Mouse (Mus musculus): ENCODE measurements at regions not wholly inside any gene's neighbourhood (a gene's known extent, or its start where the extent isn't known, plus 50 kb on each side); places are given as distances from the start of the nearest gene placed in this dataset.

DNA sequence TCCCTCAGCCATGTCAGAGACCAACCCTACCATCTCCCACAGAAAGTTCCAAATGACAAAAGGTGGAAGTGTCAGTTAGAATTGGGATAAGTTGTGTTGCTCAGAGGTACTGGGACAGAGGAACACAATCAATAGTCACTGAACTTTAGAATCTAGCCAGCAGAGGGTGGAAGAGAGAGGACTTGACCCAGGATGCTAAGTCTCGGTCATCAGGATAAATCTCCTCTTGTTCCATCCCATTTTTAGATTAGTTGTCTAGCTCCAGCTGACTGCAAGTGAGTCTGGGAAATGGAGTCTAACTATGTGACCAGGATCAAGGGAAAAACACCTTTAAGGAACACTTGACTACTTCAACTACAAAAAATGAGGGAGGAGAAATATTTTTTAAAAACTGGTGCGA, 91.5 kb downstream of the Fam84b start:
- no peak overlapping the region for H3K4me3 ChIP-seq (ENCODE audit: low read depth, low read length)
- DNase-seq (ENCODE audit: low spot score) (no peak), ATAC-seq (no peak)
- no peaks in the 10 kb centered on the region for H3K4me1 ChIP-seq (ENCODE audit: control insufficient read depth, insufficient read depth, low read length)
- H3K36me3 ChIP-seq (ENCODE audit: control insufficient read depth, insufficient read depth, low read length): no peaks in the 10 kb centered on the region
- 80% methylated on average over 2 of the region's 2 CpGs for WGBS
- no peak overlapping the region for H3K4me2 ChIP-seq (ENCODE audit: low read length)
- H3K27ac ChIP-seq (ENCODE audit: low read depth, low read length): no peak overlapping the region
- H3K9ac ChIP-seq (ENCODE audit: low read length): no peak overlapping the region
- no peaks in the 10 kb centered on the region for H3K27me3 ChIP-seq (replicated peaks; ENCODE audit: control insufficient read depth, insufficient read depth, low read length)
- no peaks in the 10 kb centered on the region for H3K9me3 ChIP-seq (replicated peaks; ENCODE audit: control insufficient read depth, low read length)

DNA sequence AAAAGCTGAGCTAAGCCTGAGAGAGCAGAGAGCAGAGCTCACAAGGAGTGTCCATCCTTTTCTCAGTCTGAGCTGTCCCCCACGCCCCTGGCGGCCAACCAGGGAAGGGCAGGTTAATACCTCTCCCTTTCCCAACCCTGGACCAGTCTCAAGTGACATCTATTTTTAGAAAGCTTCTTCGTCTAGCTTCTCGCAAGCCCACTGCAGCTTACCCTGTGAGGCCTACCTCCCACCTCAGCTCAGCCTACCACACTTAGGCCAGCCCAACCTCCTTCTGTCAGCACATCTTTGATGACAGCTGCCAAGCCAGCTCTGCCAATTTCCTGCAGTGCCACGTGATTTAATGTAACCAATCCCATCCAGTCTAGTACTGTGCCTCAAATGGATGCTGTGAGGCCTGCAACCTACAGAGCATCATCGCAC, 93.6 kb downstream of the Fam84b start:
- Histone ChIP-seq H3K4me1 (ENCODE audit: control insufficient read depth, insufficient read depth, low read length) (no peaks in the 10 kb centered on the region), H3K9ac (ENCODE audit: low read length) (no peak overlapping the region), H3K27me3 (replicated peaks; ENCODE audit: control insufficient read depth, insufficient read depth, low read length) (no peaks in the 10 kb centered on the region), H3K4me2 (ENCODE audit: low read length) (no peak overlapping the region), H3K9me3 (replicated peaks; ENCODE audit: control insufficient read depth, low read length) (no peaks in the 10 kb centered on the region), H3K36me3 (ENCODE audit: control insufficient read depth, insufficient read depth, low read length) (no peaks in the 10 kb centered on the region), H3K4me3 (ENCODE audit: low read depth, low read length) (no peak overlapping the region), H3K27ac (ENCODE audit: low read depth, low read length) (no peak overlapping the region)
- peak; percentile 56 for DNase-seq (ENCODE audit: low spot score)
- WGBS: 34% methylated on average over 6 of the region's 6 CpGs
- peak; percentile 65 for ATAC-seq

DNA sequence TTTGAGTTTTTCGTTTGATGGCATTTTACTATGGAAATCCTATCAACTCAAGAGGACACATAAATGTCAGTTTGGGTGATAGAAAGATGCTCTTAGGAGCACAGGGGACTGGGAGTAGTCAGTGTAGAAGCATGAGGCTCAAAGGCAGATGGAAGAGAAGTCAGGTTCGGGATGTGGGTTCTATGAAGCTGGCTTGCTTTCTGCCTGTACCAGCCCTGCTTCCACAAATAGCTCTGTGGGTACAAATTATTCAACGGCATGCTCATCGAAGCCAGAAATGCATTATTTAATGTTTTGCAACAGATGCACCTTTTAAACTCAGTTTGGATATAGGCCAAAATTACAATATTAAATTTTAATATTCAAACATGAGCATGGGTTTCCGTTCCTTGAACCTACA, 99.3 kb downstream of the Fam84b start:
- no peak overlapping the region for H3K4me3 ChIP-seq (ENCODE audit: low read depth, low read length)
- H3K9me3 ChIP-seq (replicated peaks; ENCODE audit: control insufficient read depth, low read length): no peaks in the 10 kb centered on the region
- H3K4me1 ChIP-seq (ENCODE audit: control insufficient read depth, insufficient read depth, low read length): no peaks in the 10 kb centered on the region
- 89% methylated on average over 5 of the region's 5 CpGs for WGBS
- ATAC-seq (no peak), DNase-seq (ENCODE audit: low spot score) (no peak)
- no peaks in the 10 kb centered on the region for H3K27me3 ChIP-seq (replicated peaks; ENCODE audit: control insufficient read depth, insufficient read depth, low read length)
- H3K9ac ChIP-seq (ENCODE audit: low read length): no peak overlapping the region
- H3K4me2 ChIP-seq (ENCODE audit: low read length): no peak overlapping the region
- no peak overlapping the region for H3K27ac ChIP-seq (ENCODE audit: low read depth, low read length)
- H3K36me3 ChIP-seq (ENCODE audit: control insufficient read depth, insufficient read depth, low read length): no peaks in the 10 kb centered on the region

DNA sequence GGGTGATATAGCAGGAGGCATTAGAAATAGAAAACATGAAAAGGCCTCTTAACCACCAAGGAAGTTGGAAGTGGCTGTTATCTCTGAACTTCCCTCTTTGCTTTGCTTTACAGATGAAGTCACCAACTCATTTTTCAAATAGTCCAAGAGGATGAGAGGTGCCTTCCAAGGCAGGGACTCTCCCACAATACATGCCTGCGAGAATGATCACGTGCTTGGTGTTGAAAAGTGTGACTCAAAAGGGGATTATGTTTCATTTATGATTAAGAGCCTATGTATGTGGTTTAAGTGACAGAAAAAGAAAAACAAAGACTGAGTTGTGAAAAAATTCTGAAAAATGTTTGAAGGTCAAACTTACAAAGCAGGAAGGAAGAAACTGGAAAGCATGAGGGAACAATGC, 114.0 kb downstream of the Fam84b start:
- no peak for ATAC-seq
- Histone ChIP-seq H3K27ac (ENCODE audit: low read depth, low read length) (no peak overlapping the region), H3K4me1 (ENCODE audit: control insufficient read depth, insufficient read depth, low read length) (no peaks in the 10 kb centered on the region), H3K36me3 (ENCODE audit: control insufficient read depth, insufficient read depth, low read length) (no peaks in the 10 kb centered on the region), H3K9me3 (replicated peaks; ENCODE audit: control insufficient read depth, low read length) (no peaks in the 10 kb centered on the region), H3K4me2 (ENCODE audit: low read length) (no peak overlapping the region), H3K27me3 (replicated peaks; ENCODE audit: control insufficient read depth, insufficient read depth, low read length) (no peaks in the 10 kb centered on the region), H3K9ac (ENCODE audit: low read length) (no peak overlapping the region), H3K4me3 (ENCODE audit: low read depth, low read length) (no peak overlapping the region)
- WGBS: 87% methylated on average over 2 of the region's 2 CpGs
- no peak for DNase-seq (ENCODE audit: low spot score)

DNA sequence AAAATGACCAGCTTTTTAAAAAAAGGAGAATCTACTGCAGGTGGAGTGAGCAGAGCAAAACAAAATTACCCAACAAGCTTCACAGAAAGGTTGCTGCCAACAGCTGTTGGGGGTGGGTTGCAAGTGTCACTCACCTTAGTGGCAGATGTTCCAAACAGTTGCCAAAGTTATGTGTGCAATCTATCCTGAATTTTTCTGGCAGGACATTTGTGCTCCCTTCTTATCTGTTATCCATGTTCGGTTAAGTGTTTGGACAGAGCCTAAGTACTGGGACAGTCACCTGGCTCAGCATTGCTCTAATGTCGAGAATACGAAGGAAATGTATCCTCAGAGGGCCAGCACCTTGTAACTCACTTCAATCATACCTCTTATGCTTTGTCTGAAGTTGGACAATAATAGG, 115.3 kb downstream of the Fam84b start:
- WGBS: 89% methylated on average over 3 of the region's 3 CpGs
- Histone ChIP-seq H3K36me3 (ENCODE audit: control insufficient read depth, insufficient read depth, low read length) (no peaks in the 10 kb centered on the region), H3K9me3 (replicated peaks; ENCODE audit: control insufficient read depth, low read length) (no peaks in the 10 kb centered on the region), H3K27ac (ENCODE audit: low read depth, low read length) (no peak overlapping the region), H3K9ac (ENCODE audit: low read length) (no peak overlapping the region), H3K27me3 (replicated peaks; ENCODE audit: control insufficient read depth, insufficient read depth, low read length) (no peaks in the 10 kb centered on the region), H3K4me1 (ENCODE audit: control insufficient read depth, insufficient read depth, low read length) (no peaks in the 10 kb centered on the region), H3K4me3 (ENCODE audit: low read depth, low read length) (no peak overlapping the region), H3K4me2 (ENCODE audit: low read length) (no peak overlapping the region)
- no peak for ATAC-seq
- no peak for DNase-seq (ENCODE audit: low spot score)

DNA sequence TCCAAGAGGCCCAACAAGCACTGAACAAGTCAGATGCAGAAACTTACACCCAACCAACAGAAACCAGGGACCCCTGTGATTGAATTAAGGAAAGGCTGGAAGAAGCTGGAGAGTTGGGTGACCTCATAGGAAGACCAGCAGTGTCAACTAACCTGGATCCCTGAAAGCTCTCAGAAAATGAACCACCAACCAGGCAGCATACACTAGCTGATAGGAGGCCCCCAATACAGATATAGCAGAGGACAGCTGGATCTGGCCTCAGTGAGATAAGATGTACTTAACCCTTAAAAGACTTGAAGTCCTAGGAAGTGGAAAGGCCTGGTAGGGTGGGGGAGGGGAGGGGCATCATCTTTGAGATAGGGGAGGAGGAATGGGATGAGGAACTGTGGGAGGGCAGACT, 121.2 kb downstream of the Fam84b start:
- Histone ChIP-seq H3K9ac (ENCODE audit: low read length) (no peak overlapping the region), H3K9me3 (replicated peaks; ENCODE audit: control insufficient read depth, low read length) (no peaks in the 10 kb centered on the region), H3K27me3 (replicated peaks; ENCODE audit: control insufficient read depth, insufficient read depth, low read length) (no peaks in the 10 kb centered on the region), H3K27ac (ENCODE audit: low read depth, low read length) (no peak overlapping the region), H3K36me3 (ENCODE audit: control insufficient read depth, insufficient read depth, low read length) (no peaks in the 10 kb centered on the region), H3K4me2 (ENCODE audit: low read length) (no peak overlapping the region), H3K4me3 (ENCODE audit: low read depth, low read length) (no peak overlapping the region), H3K4me1 (ENCODE audit: control insufficient read depth, insufficient read depth, low read length) (peaks cover 5% of the 10 kb centered on the region; the same call in 1 of the 2 replicates)
- ATAC-seq: no peak
- no peak for DNase-seq (ENCODE audit: low spot score)

DNA sequence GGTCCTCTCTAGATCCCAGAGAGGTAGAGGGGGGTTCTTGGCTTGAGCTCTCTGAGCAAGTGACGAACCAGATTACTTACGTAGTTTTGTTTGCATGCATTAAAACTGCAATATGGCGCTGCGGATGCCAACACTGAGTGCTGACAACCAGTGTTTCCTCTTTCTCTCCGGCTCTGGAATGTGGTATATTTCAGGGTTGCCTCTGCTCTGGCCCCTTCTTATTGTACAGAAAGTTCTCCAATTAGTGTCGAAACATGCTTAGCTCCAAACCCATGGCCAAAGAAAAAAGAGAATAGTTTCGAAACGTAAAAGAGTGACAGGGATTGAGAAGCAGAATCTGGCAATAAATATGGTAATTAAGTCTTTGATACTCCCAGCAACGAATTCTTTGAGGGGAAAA, 124.8 kb downstream of the Fam84b start:
- H3K4me2 ChIP-seq (ENCODE audit: low read length): no peak overlapping the region
- no peak overlapping the region for H3K9ac ChIP-seq (ENCODE audit: low read length)
- H3K9me3 ChIP-seq (replicated peaks; ENCODE audit: control insufficient read depth, low read length): no peaks in the 10 kb centered on the region
- H3K4me3 ChIP-seq (ENCODE audit: low read depth, low read length): no peak overlapping the region
- DNase-seq (ENCODE audit: low spot score) (peak; percentile 71), ATAC-seq (peak; percentile 89)
- no peaks in the 10 kb centered on the region for H3K27me3 ChIP-seq (replicated peaks; ENCODE audit: control insufficient read depth, insufficient read depth, low read length)
- 5% methylated on average over 9 of the region's 9 CpGs for WGBS
- no peaks in the 10 kb centered on the region for H3K36me3 ChIP-seq (ENCODE audit: control insufficient read depth, insufficient read depth, low read length)
- H3K27ac ChIP-seq (ENCODE audit: low read depth, low read length): peak overlapping the region; percentile 27; the same call in 1 of the 2 replicates
- peaks cover 5% of the 10 kb centered on the region for H3K4me1 ChIP-seq (ENCODE audit: control insufficient read depth, insufficient read depth, low read length)

DNA sequence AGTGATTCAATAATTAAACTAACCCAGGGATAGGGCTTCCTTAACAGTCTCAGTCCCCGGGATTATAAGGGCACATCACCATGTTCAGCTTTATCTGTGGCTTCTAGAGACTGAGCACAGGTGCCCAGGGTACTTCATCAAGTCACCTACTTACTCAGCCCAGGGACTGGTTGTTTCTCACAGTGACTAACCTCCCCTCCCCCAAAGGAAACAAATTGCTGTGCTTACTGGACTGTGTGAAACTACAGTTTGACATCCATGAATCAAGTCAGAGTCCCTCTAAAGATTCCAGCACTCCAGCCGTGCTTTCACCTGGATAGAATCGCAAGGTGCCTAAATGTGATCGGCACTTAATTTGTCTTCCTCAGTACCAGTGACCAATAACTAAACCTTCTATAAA, 125.2 kb downstream of the Fam84b start:
- H3K9me3 ChIP-seq (replicated peaks; ENCODE audit: control insufficient read depth, low read length): no peaks in the 10 kb centered on the region
- DNase-seq (ENCODE audit: low spot score) (peak; percentile 17), ATAC-seq (peak; percentile 59)
- H3K27me3 ChIP-seq (replicated peaks; ENCODE audit: control insufficient read depth, insufficient read depth, low read length): no peaks in the 10 kb centered on the region
- no peak overlapping the region for H3K9ac ChIP-seq (ENCODE audit: low read length)
- no peaks in the 10 kb centered on the region for H3K36me3 ChIP-seq (ENCODE audit: control insufficient read depth, insufficient read depth, low read length)
- H3K27ac ChIP-seq (ENCODE audit: low read depth, low read length): peak overlapping the region; percentile 27; the same call in 1 of the 2 replicates
- no peak overlapping the region for H3K4me2 ChIP-seq (ENCODE audit: low read length)
- WGBS: 46% methylated on average over 4 of the region's 4 CpGs
- H3K4me3 ChIP-seq (ENCODE audit: low read depth, low read length): no peak overlapping the region
- H3K4me1 ChIP-seq (ENCODE audit: control insufficient read depth, insufficient read depth, low read length): peaks cover 5% of the 10 kb centered on the region

DNA sequence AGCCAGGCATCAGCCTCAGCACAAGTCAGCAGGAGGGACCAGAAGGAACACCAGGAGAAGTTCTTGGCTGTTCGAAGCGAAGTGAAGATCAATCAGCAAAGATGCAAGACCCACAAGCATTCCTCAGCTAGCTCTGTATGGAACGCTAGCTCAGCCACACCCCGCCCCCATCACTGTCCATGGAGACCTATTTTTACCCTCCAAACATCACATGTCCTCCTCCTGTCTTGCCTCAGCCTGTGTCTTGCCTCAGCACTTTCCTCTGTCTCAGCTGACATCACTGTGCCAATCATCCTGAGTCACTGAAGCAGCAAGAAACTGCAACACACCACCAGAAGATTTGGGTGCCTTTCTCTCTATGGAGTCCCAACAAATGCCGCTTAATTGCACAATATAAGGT, 134.2 kb downstream of the Fam84b start:
- H3K4me2 ChIP-seq (ENCODE audit: low read length): no peak overlapping the region
- no peaks in the 10 kb centered on the region for H3K4me1 ChIP-seq (ENCODE audit: control insufficient read depth, insufficient read depth, low read length)
- no peaks in the 10 kb centered on the region for H3K9me3 ChIP-seq (replicated peaks; ENCODE audit: control insufficient read depth, low read length)
- ATAC-seq (no peak), DNase-seq (ENCODE audit: low spot score) (no peak)
- H3K9ac ChIP-seq (ENCODE audit: low read length): no peak overlapping the region
- no peak overlapping the region for H3K4me3 ChIP-seq (ENCODE audit: low read depth, low read length)
- no peak overlapping the region for H3K27ac ChIP-seq (ENCODE audit: low read depth, low read length)
- no peaks in the 10 kb centered on the region for H3K36me3 ChIP-seq (ENCODE audit: control insufficient read depth, insufficient read depth, low read length)
- H3K27me3 ChIP-seq (replicated peaks; ENCODE audit: control insufficient read depth, insufficient read depth, low read length): no peaks in the 10 kb centered on the region
- WGBS: 90% methylated on average over 5 of the region's 5 CpGs

DNA sequence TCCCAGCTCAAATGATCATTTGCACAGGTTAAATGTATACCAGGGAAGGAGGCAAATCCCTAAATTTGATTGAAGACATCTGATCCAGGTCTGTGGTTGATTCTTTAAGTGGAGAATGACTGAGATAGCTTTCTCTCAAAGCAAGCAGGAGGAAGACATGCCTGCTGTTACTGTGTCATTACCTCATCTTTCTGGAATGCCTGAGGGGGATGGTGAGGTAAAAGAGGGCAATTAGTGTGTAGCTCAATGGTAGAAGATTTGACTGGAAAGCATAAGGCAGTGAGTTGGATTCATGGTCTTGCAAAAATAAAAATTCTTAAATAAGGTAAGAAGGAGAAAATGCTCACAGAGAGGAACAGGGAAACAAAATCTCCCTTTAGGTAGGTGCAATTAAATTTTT, 144.9 kb downstream of the Fam84b start:
- Histone ChIP-seq H3K4me2 (ENCODE audit: low read length) (no peak overlapping the region), H3K27me3 (replicated peaks; ENCODE audit: control insufficient read depth, insufficient read depth, low read length) (no peaks in the 10 kb centered on the region)
- DNase-seq (ENCODE audit: low spot score): peak; percentile 66

More for the DNA sequence above, 144.9 kb downstream of the Fam84b start:
- peak; percentile 67 for ATAC-seq
- no peaks in the 10 kb centered on the region for H3K9me3 ChIP-seq (replicated peaks; ENCODE audit: control insufficient read depth, low read length)
- no peak overlapping the region for H3K27ac ChIP-seq (ENCODE audit: low read depth, low read length)
- no peak overlapping the region for H3K4me3 ChIP-seq (ENCODE audit: low read depth, low read length)
- H3K36me3 ChIP-seq (ENCODE audit: control insufficient read depth, insufficient read depth, low read length): no peaks in the 10 kb centered on the region
- H3K4me1 ChIP-seq (ENCODE audit: control insufficient read depth, insufficient read depth, low read length): no peaks in the 10 kb centered on the region
- no peak overlapping the region for H3K9ac ChIP-seq (ENCODE audit: low read length)

All from forebrain, embryonic 14.5 days (tissue).